Mouse (Mus musculus): ENCODE measurements around the gene Dennd2c.
A peak's percentile ranks its signal among the peaks of the same experiment; 100 is the strongest.

Gene Dennd2c

GRCm38 (mm10) chr3:103107565-103108240 is 5.3 kb downstream of the Dennd2c start:
- no peak for DNase-seq (ENCODE audit: low read depth in 1 of 2, low spot score in 2 of 2)

DNA sequence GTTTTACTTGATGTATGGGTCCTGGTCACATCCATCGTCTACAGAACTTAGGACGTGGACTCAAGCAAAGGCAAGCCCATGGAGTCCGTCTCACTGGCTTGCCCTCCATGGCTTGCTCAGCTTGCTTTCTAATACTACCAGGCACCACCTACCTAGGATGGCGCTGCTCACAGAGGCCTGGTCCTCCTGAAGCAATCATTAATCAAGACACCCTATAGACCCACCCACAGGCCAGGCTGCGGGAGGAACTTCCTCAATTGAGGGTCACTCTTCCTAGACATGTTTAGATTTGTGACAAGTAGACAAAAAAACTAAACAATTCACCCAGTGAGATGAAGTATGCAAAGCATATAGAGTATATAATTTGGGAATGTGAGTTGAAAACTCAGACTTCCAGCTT is 9.8 kb downstream of the Dennd2c start:
- no peak for DNase-seq (ENCODE audit: low read depth in 1 of 2, low spot score in 2 of 2)

DNA sequence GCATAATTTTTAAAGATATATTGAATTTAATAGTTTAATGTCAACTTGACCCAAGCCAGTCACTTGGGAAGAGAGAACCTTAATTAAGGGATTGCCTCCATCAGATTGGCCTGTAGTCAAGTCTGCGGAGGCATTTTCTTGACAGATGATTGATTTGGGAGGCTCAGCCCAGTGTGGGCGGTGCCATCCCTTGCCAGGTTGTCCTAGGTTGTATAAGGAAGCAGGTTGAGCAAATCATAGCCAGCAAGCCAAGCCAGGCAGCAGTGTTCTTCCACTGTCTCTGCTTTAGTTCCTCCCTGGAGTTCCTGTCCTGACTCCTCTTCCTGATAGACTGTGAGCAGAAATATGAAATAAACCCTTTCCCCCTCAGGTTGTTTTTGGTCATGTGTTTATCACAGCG is 21.2 kb downstream of the Dennd2c start:
- no peak for DNase-seq (ENCODE audit: low read depth in 1 of 2, low spot score in 2 of 2)

DNA sequence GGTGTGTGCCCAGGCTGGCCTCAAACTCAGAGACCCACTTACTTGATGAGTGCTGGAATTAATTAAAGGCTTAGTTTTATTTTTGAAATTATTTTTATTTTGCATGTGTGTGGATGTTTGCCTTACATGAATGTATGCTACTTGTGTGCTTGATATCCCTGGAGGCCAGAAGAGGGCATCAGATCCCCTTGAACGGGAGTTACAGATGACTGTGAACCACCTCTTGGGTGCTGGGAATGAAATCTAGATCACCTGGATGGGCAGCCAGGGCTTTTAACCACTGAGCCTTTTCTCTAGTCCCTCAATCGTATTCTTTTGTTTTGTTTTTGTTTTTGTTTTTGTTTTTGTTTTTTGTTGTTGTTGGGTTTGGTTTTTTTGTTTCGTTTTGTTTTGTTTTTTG is 23.7 kb downstream of the Dennd2c start:
- DNase-seq (ENCODE audit: low read depth in 1 of 2, low spot score in 2 of 2), result no peak

GRCm38 (mm10) chr3:103127177-103127576 is 24.8 kb downstream of the Dennd2c start:
- DNase-seq (ENCODE audit: low read depth in 1 of 2, low spot score in 2 of 2), result no peak

- DNase-seq (ENCODE audit: low read depth in 1 of 2, low spot score in 2 of 2), result no peak
Measured at GRCm38 (mm10) chr3:103127721-103128120, 25.3 kb downstream of the Dennd2c start.

GRCm38 (mm10) chr3:103128251-103128650 is 25.8 kb downstream of the Dennd2c start:
- no peak for DNase-seq (ENCODE audit: low read depth in 1 of 2, low spot score in 2 of 2)

- no peak for DNase-seq (ENCODE audit: low read depth in 1 of 2, low spot score in 2 of 2)
Measured at GRCm38 (mm10) chr3:103129367-103130159, 27.2 kb downstream of the Dennd2c start.

GRCm38 (mm10) chr3:103130236-103130751 is 27.9 kb downstream of the Dennd2c start:
- DNase-seq (ENCODE audit: low read depth in 1 of 2, low spot score in 2 of 2), result peak; percentile 12 to 29

DNA sequence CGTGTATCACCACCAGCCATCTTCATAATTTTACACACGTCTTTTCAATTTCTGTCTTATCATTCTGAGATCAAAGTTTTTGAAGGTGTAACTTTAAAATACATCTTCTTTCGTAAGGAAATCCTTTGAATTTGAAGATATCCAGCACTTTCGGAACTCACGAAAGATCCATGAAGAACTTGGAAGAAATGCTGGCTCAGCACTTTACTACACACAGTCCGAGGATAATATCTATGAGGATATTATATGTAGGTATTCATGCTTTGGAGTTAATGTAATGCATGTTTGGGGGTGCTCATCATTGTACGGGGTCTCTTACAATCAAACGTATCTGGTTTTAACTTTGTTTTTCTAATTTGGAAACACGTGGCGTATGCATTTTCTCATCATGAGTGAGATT is 30.7 kb downstream of the Dennd2c start:
- no peak for DNase-seq (ENCODE audit: low read depth in 1 of 2, low spot score in 2 of 2)

DNA sequence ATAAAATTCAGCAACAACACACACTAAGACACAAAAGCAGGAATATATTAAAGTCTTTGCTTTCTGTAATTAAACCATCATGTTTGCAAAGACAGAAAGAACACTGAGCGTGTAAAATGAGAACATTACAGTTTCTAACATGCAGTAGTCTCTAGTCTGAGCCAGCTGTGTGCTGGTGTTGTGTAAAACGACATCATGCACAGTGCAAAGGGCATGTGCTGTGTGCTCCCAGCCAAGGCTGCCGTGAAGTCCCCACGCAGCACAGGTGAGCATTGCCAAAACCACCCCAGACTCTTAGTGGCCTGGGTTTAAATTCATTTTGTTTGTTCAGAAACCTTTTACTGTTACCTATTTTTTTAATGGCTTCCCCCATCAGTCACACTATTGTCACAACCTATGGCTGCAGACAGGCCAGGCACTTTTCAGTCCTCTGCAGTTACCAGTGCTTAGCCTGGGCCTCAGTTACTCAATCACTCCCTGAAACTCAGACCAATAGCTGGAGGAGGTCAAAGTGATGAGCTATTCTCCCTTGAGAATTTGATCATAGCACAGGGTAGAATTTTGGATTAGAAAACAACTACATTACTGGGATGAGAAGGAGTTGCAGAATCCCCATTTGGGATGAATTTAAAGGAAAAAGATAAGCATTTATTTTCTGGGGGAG is 34.1 kb downstream of the Dennd2c start:
- no peak for DNase-seq (ENCODE audit: low read depth in 1 of 2, low spot score in 2 of 2)

DNA sequence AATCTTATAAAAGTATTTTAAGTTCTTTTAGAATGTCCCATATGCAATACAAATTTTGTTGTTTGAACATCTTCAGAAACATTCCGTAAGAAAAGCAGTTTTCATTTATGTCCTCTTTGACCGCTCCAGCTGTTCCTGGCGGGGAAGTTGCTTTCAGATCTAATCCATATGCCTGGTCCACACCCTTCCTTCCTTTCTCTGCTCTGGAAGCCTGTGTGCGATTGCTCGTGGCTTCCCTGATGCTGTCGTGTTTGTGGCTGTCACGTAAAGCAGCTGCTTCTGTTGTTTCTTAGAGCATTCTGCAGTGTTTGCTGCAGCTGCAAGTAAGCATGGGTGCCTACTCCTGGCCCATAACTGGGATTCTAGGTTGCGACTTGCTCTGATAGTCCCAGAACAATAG is 36.6 kb downstream of the Dennd2c start:
- no peak for DNase-seq (ENCODE audit: low read depth in 1 of 2, low spot score in 2 of 2)

GRCm38 (mm10) chr3:103140095-103140838 is 37.9 kb downstream of the Dennd2c start:
- peak in 1 of 2 experiments; percentile 21 for DNase-seq (ENCODE audit: low read depth in 1 of 2, low spot score in 2 of 2)

GRCm38 (mm10) chr3:103141287-103141686 is 38.9 kb downstream of the Dennd2c start:
- DNase-seq (ENCODE audit: low read depth in 1 of 2, low spot score in 2 of 2), result no peak

- DNase-seq (ENCODE audit: low read depth in 1 of 2, low spot score in 2 of 2), result no peak
Measured at GRCm38 (mm10) chr3:103142366-103142765, 40.0 kb downstream of the Dennd2c start.

DNA sequence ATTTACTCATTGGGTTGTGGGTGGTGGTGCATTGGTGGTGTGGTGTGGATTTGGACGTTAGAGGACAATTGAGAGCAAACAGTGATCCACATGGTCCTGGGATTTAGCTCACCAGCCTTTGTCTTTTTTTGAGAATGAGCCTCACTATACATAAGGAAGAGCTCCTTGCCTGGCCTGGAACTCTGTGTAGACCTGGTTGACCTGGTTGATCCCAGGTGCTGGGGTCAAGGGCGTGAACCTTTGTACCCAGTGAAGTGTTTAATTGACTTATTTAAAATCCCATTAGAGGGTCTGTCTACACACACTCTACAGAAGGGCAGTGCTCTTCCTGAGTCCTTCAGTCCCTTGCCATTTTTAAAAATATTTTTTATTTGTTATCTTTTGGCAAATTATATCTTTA is 42.9 kb downstream of the Dennd2c start:
- no peak for DNase-seq (ENCODE audit: low read depth in 1 of 2, low spot score in 2 of 2)

DNA sequence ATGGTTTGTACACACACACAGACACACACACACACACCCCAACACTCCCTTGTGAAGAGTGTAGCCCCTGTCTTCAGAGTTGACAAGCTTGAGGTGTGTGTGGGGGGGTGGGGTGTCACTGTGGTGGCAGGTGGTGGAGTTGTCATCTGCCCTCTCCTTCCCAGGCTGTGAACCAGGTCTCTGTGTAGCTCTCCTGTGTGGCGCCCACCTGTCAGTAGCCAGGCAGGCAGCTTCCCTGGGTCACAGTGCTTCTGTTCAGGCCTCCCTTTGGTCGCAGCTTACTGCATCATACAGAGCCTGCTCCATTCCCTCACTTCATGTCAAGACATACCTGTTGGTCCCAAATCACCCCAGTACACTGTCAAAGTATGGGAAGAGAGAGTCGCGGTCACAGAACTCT is 43.4 kb downstream of the Dennd2c start:
- DNase-seq (ENCODE audit: low read depth in 1 of 2, low spot score in 2 of 2), result no peak

DNA sequence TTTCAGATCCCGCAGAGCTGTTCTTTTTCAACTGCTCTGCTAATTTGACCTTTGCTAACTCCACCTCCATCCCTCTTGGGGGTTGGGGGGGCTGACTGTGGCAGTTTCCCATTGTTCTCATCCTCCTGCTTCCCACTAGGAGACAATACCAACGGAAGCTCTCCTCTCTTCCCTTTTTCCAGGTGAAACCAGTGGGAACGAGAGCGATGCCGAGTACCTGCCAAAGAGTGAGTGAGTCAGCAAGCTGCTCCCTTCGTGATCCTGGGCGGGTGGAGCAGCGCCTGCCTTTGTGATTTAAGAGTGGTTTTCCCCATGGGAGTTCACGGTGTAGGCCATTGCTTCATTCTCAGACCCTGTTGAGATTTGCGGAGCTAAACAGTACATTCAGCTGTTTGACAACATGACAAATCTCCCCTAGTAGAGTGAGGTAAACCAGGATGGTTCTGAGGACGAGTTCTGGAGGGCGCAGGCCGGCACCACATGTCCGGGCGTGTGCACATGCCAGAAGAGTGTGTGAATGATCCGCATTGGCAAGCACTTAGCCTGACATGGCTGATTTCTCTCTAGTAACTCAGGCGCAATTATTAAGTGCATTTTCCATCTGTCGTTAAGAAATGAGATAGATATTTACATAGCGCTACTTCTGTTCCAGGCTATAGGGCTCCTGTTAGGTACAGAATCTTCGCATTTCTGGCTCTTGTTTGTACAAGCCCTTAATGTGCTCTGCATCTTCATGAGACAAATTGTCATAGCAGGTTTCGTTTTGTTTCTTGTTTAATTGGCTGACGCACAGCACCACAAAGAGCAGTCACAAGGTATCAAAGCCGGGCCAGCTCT is 44.1 kb downstream of the Dennd2c start:
- DNase-seq (ENCODE audit: low read depth in 1 of 2, low spot score in 2 of 2), result no peak

- no peak for DNase-seq (ENCODE audit: low read depth in 1 of 2, low spot score in 2 of 2)
Measured at GRCm38 (mm10) chr3:103147775-103148174, 45.4 kb downstream of the Dennd2c start.

DNA sequence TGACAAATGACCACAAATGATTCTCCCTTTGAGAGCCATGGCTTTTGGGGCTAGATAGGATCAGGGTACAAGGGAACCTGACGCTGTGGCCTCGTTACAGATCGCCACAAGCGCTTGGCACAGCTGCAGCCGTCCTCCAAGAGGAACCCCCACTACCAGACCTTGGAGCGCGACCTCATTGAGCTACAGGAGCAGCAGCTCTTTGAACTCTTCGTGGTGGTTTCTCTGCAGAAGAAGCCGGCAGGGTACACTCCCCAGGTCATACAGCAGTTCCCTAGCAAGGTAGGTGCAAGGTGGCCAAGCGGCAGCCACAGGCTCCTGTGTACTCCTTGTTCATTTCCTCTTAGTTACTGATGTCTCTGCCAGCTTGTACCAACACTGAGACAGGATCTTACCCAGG is 46.5 kb downstream of the Dennd2c start:
- DNase-seq (ENCODE audit: low read depth in 1 of 2, low spot score in 2 of 2), result no peak
